Mouse (Mus musculus) hindbrain, embryonic 14.5 days (tissue): Measurements from ENCODE around the gene Pum1. TPM values are rescaled to one million over a fixed set of nuclear protein-coding genes. Genes with fewer than 3 reads are reported as not detected.

Source experiments
- ATAC-seq: fragments of 200-750 bp; cut with Nextera tagmentation; 2 replicates; pipeline ENCODE4 v1.8.0; 2017; ENCODE audit warnings: moderate number of reproducible peaks, mild to moderate bottlenecking, moderate TSS enrichment, moderate library complexity; ENCODE audit not compliant: low FRiP score
- DNase-seq: peaks from one replicate; pipeline ENCODE4 v3.0.0-alpha.2; 2015; ENCODE audit warnings: low spot score
- H3K27ac ChIP-seq: fragments of 300-500 bp; sonication (generic); 2 replicates; pipeline ENCODE4 v1.5.1; 2014; ENCODE audit warnings: mild to moderate bottlenecking, moderate library complexity
- H3K27me3 ChIP-seq: fragments of 300-500 bp; sonication (generic); 2 replicates; pipeline ENCODE4 v1.6.1; 2014; ENCODE audit warnings: mild to moderate bottlenecking, low read length, mixed read lengths; ENCODE audit not compliant: control insufficient read depth, insufficient read depth
- H3K36me3 ChIP-seq: fragments of 300-500 bp; sonication (generic); replicated peaks from 2 replicates; pipeline ENCODE4 v1.6.1; 2014; ENCODE audit not compliant: control insufficient read depth, insufficient read depth
- H3K4me1 ChIP-seq: fragments of 300-500 bp; sonication (generic); replicated peaks from 2 replicates; pipeline ENCODE4 v1.6.1; 2014; ENCODE audit warnings: antibody characterized with exemption, low read length, mixed read lengths; ENCODE audit not compliant: control insufficient read depth, insufficient read depth
- H3K4me2 ChIP-seq: fragments of 300-500 bp; sonication (generic); replicated peaks from 2 replicates; pipeline ENCODE4 v1.6.1; 2014; ENCODE audit warnings: mild to moderate bottlenecking, moderate library complexity
- H3K4me3 ChIP-seq: fragments of 300-500 bp; sonication (generic); replicated peaks from 2 replicates; pipeline ENCODE4 v1.5.1; 2014; ENCODE audit warnings: mild to moderate bottlenecking, low read length
- H3K9ac ChIP-seq: fragments of 300-500 bp; sonication (generic); 2 replicates; pipeline ENCODE4 v1.6.1; 2014
- H3K9me3 ChIP-seq: fragments of 300-500 bp; sonication (generic); 2 replicates; pipeline ENCODE4 v1.6.1; 2016; ENCODE audit warnings: low read length; ENCODE audit not compliant: control insufficient read depth
- WGBS: fragments of 180-500 bp; shearing (Covaris S2); extraction: QIAGEN DNeasy Blood & Tissue Kit; methylation state at CpG from one replicate; pipeline ENCODE4 v1.1.7; 2014; 5-methylcytosine and 5-hydroxymethylcytosine counted together
- polyA plus RNA-seq: library from polyadenylated mRNA; unstranded; fragments of >200 nt; fragmentation: Nextera tagmentation; extraction: Ambion mirVana; gene quantifications from 2 replicates; pipeline ENCODE4 v1.2.1, GENCODE M21; 2014

The Pum1 gene
- polyA plus RNA-seq, 1 experiment from 2014 or later, result 91.1 TPM

DNA sequence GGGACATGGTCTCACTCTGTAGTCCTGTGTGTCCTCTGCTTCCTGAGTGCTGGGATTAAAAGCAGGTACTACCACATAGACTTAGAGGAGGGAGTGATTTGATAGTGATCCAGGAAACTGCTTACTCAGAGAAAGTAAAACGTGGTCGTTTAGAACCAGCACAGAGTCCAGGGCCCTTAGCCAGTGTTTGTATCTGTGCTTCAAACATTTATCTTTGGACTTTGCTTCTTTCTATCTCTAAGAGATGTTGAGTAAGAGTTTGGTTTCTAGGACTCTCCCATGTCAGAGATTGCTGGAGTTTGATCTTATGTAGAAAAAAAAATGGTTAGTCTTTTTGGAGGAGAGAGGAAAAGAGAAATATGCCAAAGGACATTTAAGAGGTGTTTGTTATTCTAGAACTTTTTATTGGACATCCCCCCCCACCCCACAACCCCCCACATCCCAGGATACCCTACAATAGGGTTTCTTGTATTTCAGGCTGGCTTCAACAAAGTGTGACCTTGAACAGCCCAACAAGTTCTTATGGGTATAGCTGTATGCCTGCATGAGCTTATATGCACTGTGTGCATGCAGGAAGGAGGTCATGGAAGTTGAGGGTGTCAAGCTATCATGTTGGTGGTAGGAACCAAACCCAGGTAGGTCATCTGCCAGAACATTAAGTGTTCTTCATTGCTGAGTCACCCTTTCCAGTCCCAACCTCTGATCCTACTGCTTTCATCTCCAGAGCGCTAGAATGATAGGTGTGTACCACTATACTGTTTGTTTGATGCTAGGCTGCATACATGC, 43.3 kb downstream of the Pum1 start:
- no peak for ATAC-seq
- H3K27ac ChIP-seq, result no peak overlapping the region
- no peak for DNase-seq
- peaks cover 33% of the 10 kb centered on the region for H3K36me3 ChIP-seq
- no peak overlapping the region for H3K9ac ChIP-seq
- H3K9me3 ChIP-seq, result no peaks in the 10 kb centered on the region
- H3K4me1 ChIP-seq, result peaks cover 7% of the 10 kb centered on the region; the same call in 1 of the 2 replicates
- H3K27me3 ChIP-seq, result no peaks in the 10 kb centered on the region
- 91% methylated on average over 3 of the region's 3 CpGs for WGBS
- no peak overlapping the region for H3K4me2 ChIP-seq
- H3K4me3 ChIP-seq, result no peak overlapping the region

- 54% methylated on average over 5 of the region's 5 CpGs for WGBS
- Histone ChIP-seq H3K27me3 (no peaks in the 10 kb centered on the region), H3K27ac (no peak overlapping the region), H3K4me2 (no peak overlapping the region), H3K36me3 (peaks cover 4% of the 10 kb centered on the region; the same call in 1 of the 2 replicates), H3K9me3 (no peaks in the 10 kb centered on the region), H3K4me3 (no peak overlapping the region), H3K4me1 (peaks cover 19% of the 10 kb centered on the region; the same call in 1 of the 2 replicates), H3K9ac (no peak overlapping the region)
- ATAC-seq (no peak), DNase-seq (no peak)
Observed at GRCm38 (mm10) chr4:130711353-130711848, 48.3 kb downstream of the Pum1 start.

GRCm38 (mm10) chr4:130712341-130712740, 49.2 kb downstream of the Pum1 start:
- ATAC-seq (no peak), DNase-seq (no peak)
- H3K36me3 ChIP-seq, result peaks cover 4% of the 10 kb centered on the region; the same call in 1 of the 2 replicates
- 90% methylated on average over 3 of the region's 3 CpGs for WGBS
- no peak overlapping the region for H3K27ac ChIP-seq
- peaks cover 22% of the 10 kb centered on the region; the same call in 1 of the 2 replicates for H3K4me1 ChIP-seq
- H3K9me3 ChIP-seq, result no peaks in the 10 kb centered on the region
- H3K9ac ChIP-seq, result no peak overlapping the region
- no peaks in the 10 kb centered on the region for H3K27me3 ChIP-seq
- H3K4me3 ChIP-seq, result no peak overlapping the region
- H3K4me2 ChIP-seq, result no peak overlapping the region

GRCm38 (mm10) chr4:130713430-130713829, 50.3 kb downstream of the Pum1 start:
- Histone ChIP-seq H3K4me2 (no peak overlapping the region), H3K36me3 (peaks cover 4% of the 10 kb centered on the region; the same call in 1 of the 2 replicates), H3K27me3 (no peaks in the 10 kb centered on the region), H3K27ac (no peak overlapping the region), H3K4me1 (peaks cover 19% of the 10 kb centered on the region; the same call in 1 of the 2 replicates), H3K9ac (no peak overlapping the region), H3K9me3 (no peaks in the 10 kb centered on the region), H3K4me3 (no peak overlapping the region)
- ATAC-seq (no peak), DNase-seq (no peak)
- WGBS, result 88% methylated on average over 5 of the region's 5 CpGs

DNA sequence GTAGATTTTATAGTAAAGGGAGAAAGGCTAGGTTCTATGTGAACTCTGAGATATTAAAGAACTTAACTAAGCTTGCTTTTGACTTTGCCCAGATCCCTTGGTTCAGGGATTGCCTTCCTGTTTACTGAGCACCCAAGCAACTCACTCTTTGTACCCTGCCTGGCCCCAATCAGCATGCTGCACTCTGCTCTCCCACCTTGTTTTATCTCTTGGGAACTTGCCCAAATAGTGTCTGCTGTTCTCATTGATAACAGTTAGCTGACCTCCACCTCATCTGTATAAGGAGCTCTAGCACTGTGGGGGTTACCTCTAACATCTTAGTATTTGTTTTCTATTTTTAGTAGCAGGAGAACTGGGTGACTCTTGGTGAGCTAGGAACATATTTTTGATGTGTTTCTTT, 52.0 kb downstream of the Pum1 start:
- Histone ChIP-seq H3K4me2 (no peak overlapping the region), H3K9ac (no peak overlapping the region), H3K27ac (no peak overlapping the region), H3K4me1 (peaks cover 20% of the 10 kb centered on the region; the same call in 1 of the 2 replicates), H3K36me3 (peaks cover 9% of the 10 kb centered on the region), H3K27me3 (no peaks in the 10 kb centered on the region), H3K9me3 (no peaks in the 10 kb centered on the region), H3K4me3 (no peak overlapping the region)
- no peak for DNase-seq
- ATAC-seq, result no peak

GRCm38 (mm10) chr4:130715623-130716022, 52.5 kb downstream of the Pum1 start:
- H3K27me3 ChIP-seq, result no peaks in the 10 kb centered on the region
- H3K27ac ChIP-seq, result no peak overlapping the region
- no peak overlapping the region for H3K4me3 ChIP-seq
- H3K4me1 ChIP-seq, result peaks cover 22% of the 10 kb centered on the region
- peaks cover 11% of the 10 kb centered on the region for H3K36me3 ChIP-seq
- ATAC-seq, result no peak
- H3K9ac ChIP-seq, result no peak overlapping the region
- H3K4me2 ChIP-seq, result no peak overlapping the region
- H3K9me3 ChIP-seq, result no peaks in the 10 kb centered on the region
- DNase-seq, result no peak

DNA sequence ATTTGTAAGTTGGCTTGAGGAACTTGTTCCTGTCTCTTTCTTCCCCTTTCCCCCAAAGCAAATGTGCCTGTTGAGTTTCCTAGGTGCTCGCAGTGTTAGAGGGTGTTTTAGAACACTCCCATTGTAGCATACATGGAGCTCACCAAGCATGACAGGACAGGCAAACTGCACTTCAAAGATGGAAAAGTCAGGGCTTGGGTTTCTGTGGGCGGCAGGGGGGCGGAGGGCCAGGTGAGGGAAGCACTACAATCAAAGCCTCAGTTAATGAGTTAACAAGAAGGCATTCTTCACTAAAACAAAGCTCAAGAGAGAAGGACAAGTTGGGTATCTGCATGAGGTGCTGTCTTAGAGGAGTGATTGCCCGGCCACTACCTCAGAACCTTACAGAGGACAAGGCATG, 56.2 kb downstream of the Pum1 start:
- peaks cover 13% of the 10 kb centered on the region for H3K36me3 ChIP-seq
- H3K9me3 ChIP-seq, result no peaks in the 10 kb centered on the region
- no peak for DNase-seq
- H3K27me3 ChIP-seq, result no peaks in the 10 kb centered on the region
- H3K4me3 ChIP-seq, result no peak overlapping the region
- no peak overlapping the region for H3K4me2 ChIP-seq
- peaks cover 32% of the 10 kb centered on the region for H3K4me1 ChIP-seq
- no peak for ATAC-seq
- H3K9ac ChIP-seq, result no peak overlapping the region
- 77% methylated on average over 4 of the region's 4 CpGs for WGBS
- no peak overlapping the region for H3K27ac ChIP-seq

DNA sequence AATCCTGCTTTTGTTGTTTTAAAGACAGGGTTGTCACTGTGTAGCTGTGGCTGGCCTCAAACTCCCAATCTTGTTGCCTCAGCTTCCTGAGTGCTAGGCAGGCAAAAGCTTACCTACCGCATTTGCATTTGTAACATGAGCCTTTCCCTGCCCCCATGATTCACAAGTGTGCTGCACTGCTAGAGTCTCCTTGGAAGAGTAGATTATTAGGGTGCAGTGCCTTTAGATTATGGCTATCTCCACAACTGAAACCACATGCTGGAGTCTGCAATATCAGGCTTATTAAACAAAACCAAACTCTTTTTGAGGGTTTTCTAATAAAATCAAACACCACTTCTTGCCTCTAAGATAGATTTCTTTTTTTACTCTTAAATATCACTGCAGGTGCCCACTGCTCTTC, 59.5 kb downstream of the Pum1 start:
- Histone ChIP-seq H3K4me3 (no peak overlapping the region), H3K27me3 (no peaks in the 10 kb centered on the region), H3K36me3 (peaks cover 16% of the 10 kb centered on the region), H3K27ac (no peak overlapping the region), H3K4me1 (peaks cover 28% of the 10 kb centered on the region), H3K9ac (no peak overlapping the region), H3K9me3 (no peaks in the 10 kb centered on the region), H3K4me2 (no peak overlapping the region)
- 35% methylated on average over 1 of the region's 1 CpGs for WGBS
- DNase-seq, result no peak
- no peak for ATAC-seq

DNA sequence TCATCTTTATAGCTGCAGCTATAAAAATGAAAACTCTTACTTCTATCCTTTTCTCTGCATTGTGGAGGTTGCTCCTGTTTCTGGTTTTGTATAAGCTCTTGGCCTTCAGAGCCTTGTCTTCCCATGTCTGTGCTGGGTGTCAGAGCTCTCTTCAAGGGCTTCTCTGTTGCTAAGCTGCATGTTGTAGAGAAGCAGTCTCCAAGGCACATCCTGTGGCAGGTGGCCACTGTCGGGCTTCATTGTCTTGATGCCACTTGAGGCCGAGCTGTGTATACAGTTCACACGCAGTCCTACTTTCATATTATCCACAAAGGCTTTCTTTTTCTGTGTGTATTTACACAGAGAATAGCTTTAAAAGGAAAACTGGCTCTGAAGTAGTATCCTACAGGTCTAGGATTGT, 63.0 kb downstream of the Pum1 start:
- Histone ChIP-seq H3K36me3 (peaks cover 20% of the 10 kb centered on the region; the same call in 1 of the 2 replicates), H3K27ac (0 out of 2 replicates have a peak overlapping the region, but pooled peaks have one; percentile 23), H3K9me3 (no peaks in the 10 kb centered on the region), H3K4me3 (no peak overlapping the region), H3K4me2 (no peak overlapping the region), H3K4me1 (peaks cover 15% of the 10 kb centered on the region), H3K9ac (no peak overlapping the region), H3K27me3 (no peaks in the 10 kb centered on the region)
- ATAC-seq (no peak; the same call in 1 of the 2 replicates), DNase-seq (no peak)
- WGBS, result 22% methylated on average over 3 of the region's 3 CpGs
